Mouse (Mus musculus) telencephalon, adult 2 months (tissue): ENCODE results near the gene Cd300ld.
"Not testable (repeated sequence)": the region's sequence is repeated elsewhere in the genome, so short reads cannot be mapped to it uniquely, and the experiment has no call there.

ENCODE experiments used
- DNase-seq: peaks from one replicate; pipeline ENCODE4 v3.0.0-alpha.2; 2011; ENCODE audit warnings: low read depth, low spot score

Cd300ld gene

GRCm38 (mm10) chr11:114989793-114990192 is at the start of gene Cd300ld:
TSS of gene Cd300ld (minus strand) at chr11:114989922.
- DNase-seq, result no peak

GRCm38 (mm10) chr11:115037669-115038068 is 47.9 kb upstream of the Cd300ld start, which contains the start of gene Cd300ld5:
TSS of gene Cd300ld5 (minus strand) at chr11:115037769.
- not testable (repeated sequence) for DNase-seq

GRCm38 (mm10) chr11:115026912-115027311 is 37.2 kb upstream of the Cd300ld start, which contains the start of gene Cd300ld4:
TSS of gene Cd300ld4 (minus strand) at chr11:115027012.
- DNase-seq, result not testable (repeated sequence)

GRCm38 (mm10) chr11:115016093-115016492 is 26.4 kb upstream of the Cd300ld start, which contains the start of gene Cd300ld2:
TSS of gene Cd300ld2 (minus strand) at chr11:115016193.
- not testable (repeated sequence) for DNase-seq

GRCm38 (mm10) chr11:115004070-115004469 is 14.3 kb upstream of the Cd300ld start:
- peak; percentile 19 for DNase-seq

GRCm38 (mm10) chr11:115001474-115002040 is 11.8 kb upstream of the Cd300ld start, which contains the start of gene Cd300c2:
TSS of gene Cd300c2 (minus strand) at chr11:115001880.
- DNase-seq, result no peak

GRCm38 (mm10) chr11:114981866-114982265 is 7.9 kb downstream of the Cd300ld start:
- peak; percentile 18 for DNase-seq

- no peak for DNase-seq
Observed at GRCm38 (mm10) chr11:114972726-114973125, 17.0 kb downstream of the Cd300ld start.

GRCm38 (mm10) chr11:114968752-114969207 is 20.9 kb downstream of the Cd300ld start, which contains the start of gene Cd300c:
TSS of gene Cd300c (minus strand) at chr11:114969157.
- DNase-seq, result peak; percentile 17

- peak; percentile 9 for DNase-seq
Observed at GRCm38 (mm10) chr11:114965182-114965828, 24.4 kb downstream of the Cd300ld start.

- no peak for DNase-seq
Observed at GRCm38 (mm10) chr11:114960369-114960768, 29.4 kb downstream of the Cd300ld start.

- DNase-seq, result no peak
Observed at GRCm38 (mm10) chr11:114934144-114934543, 55.6 kb downstream of the Cd300ld start, which contains the start of gene Cd300lb. TSS of gene Cd300lb (minus strand) at chr11:114934386.

- no peak for DNase-seq
Observed at GRCm38 (mm10) chr11:114933591-114933990, 56.1 kb downstream of the Cd300ld start.
